Mouse (Mus musculus) C2C12 (cell line): ENCODE data around the gene Trim14. TPM values are rescaled to one million over a fixed set of nuclear protein-coding genes. Genes with fewer than 3 reads are reported as not detected.

Source experiments
- H3K27me3 ChIP-seq: one replicate; pipeline ENCODE4 v1.6.1; 2011; ENCODE audit not compliant: control insufficient read depth, insufficient read depth, insufficient read length
- H3K36me3 ChIP-seq: one replicate; pipeline ENCODE4 v1.6.1; 2011; ENCODE audit not compliant: control insufficient read depth, insufficient read depth
- H3K4me3 ChIP-seq: one replicate; pipeline ENCODE4 v1.5.1; 2011; ENCODE audit warnings: mild to moderate bottlenecking, control low read depth; ENCODE audit not compliant: poor library complexity, insufficient read depth, severe bottlenecking
- H3K79me2 ChIP-seq: one replicate; pipeline ENCODE4 v1.6.1; 2011; ENCODE audit not compliant: control insufficient read depth, insufficient read depth
- H3K79me3 ChIP-seq: one replicate; pipeline ENCODE4 v1.6.1; 2011; ENCODE audit warnings: low read depth, control low read depth
- H3ac ChIP-seq: one replicate; pipeline ENCODE3; 2011; ENCODE audit warnings: low read depth; ENCODE audit not compliant: control insufficient read depth, insufficient read length
- CEBPB ChIP-seq: IDR thresholded peaks from one replicate; pipeline ENCODE4 v1.6.1; 2011; ENCODE audit warnings: low read depth, mild to moderate bottlenecking, control low read depth, moderate library complexity
- CTCF ChIP-seq: IDR thresholded peaks from one replicate; pipeline ENCODE4 v1.5.1; 2011; ENCODE audit not compliant: control insufficient read depth, insufficient read depth, insufficient read length
- FOSL1 ChIP-seq: IDR thresholded peaks from one replicate; pipeline ENCODE4 v1.8.0; 2011; ENCODE audit warnings: mild to moderate bottlenecking, low read length; ENCODE audit not compliant: poor library complexity, insufficient read depth, severe bottlenecking
- MAX ChIP-seq: IDR thresholded peaks from one replicate; pipeline ENCODE4 v1.6.1; 2011; ENCODE audit warnings: mild to moderate bottlenecking, control low read depth
- MYOD1 ChIP-seq: IDR thresholded peaks from one replicate; pipeline ENCODE4 v1.6.1; 2011; ENCODE audit warnings: low read depth; ENCODE audit not compliant: control insufficient read depth, insufficient read length
- MYOG ChIP-seq: IDR thresholded peaks from one replicate; pipeline ENCODE4 v1.6.1; 2011; ENCODE audit not compliant: control insufficient read depth, insufficient read length; ENCODE audit errors: extremely low read depth
- USF1 ChIP-seq: IDR thresholded peaks from one replicate; pipeline ENCODE4 v1.6.1; 2011; ENCODE audit warnings: low read depth, mild to moderate bottlenecking, control low read depth, moderate library complexity
- polyA plus RNA-seq: library from polyadenylated mRNA; unstranded; fragments of >200 nt; fragmentation: generic; extraction: Trizol; gene quantifications from one replicate; pipeline ENCODE4 v1.2.1, GENCODE M21; 2012; ENCODE audit warnings: missing spikeins

Trim14 gene
- polyA plus RNA-seq, 1 experiment: 0.12 TPM

GRCm38 (mm10) chr4:46445237-46445945, 90.5 kb downstream of the Trim14 start:
- Histone ChIP-seq H3K27me3 (peaks cover 11% of the 10 kb centered on the region), H3K79me2 (no peaks in the 10 kb centered on the region), H3K36me3 (no peaks in the 10 kb centered on the region), H3ac (no peak overlapping the region), H3K79me3 (no peaks in the 10 kb centered on the region), H3K4me3 (no peak overlapping the region)
- TF ChIP-seq MAX: no peak
- TF ChIP-seq CEBPB: no peak
- no peak for TF ChIP-seq USF1
- TF ChIP-seq CTCF: no peak
- TF ChIP-seq MYOD1: no peak
- TF ChIP-seq FOSL1: no peak
- no peak for TF ChIP-seq MYOG

Other genes with a start within 250 kb of the Trim14 start
- gene Foxe1, start 192.5 kb downstream of the Trim14 start, polyA plus RNA-seq: not detected
- gene Trmo, start 146.7 kb downstream of the Trim14 start, polyA plus RNA-seq: 2.2 TPM
- gene Hemgn, start 122.6 kb downstream of the Trim14 start, polyA plus RNA-seq: not detected
- 311 TPM for gene Anp32b, start 85.2 kb downstream of the Trim14 start, polyA plus RNA-seq
- gene Nans, start 46.9 kb downstream of the Trim14 start, polyA plus RNA-seq: 115 TPM
- gene Coro2a, start 66.1 kb upstream of the Trim14 start, polyA plus RNA-seq: 0.33 TPM
- gene Tbc1d2, start 114.1 kb upstream of the Trim14 start, polyA plus RNA-seq: 0.77 TPM